Mouse (Mus musculus) MEL-GATA-1-ER (cell line): Measurements from ENCODE around the gene Gabbr2.

Experiments
- DNase-seq: peaks from one replicate; pipeline ENCODE4 v3.0.0-alpha.2; 2012; ENCODE audit warnings: low read depth; ENCODE audit errors: extremely low read depth

Gabbr2 gene

GRCm38 (mm10) chr4:46916786-46917185 is 74.9 kb downstream of the Gabbr2 start:
- DNase-seq = peak; percentile 56

- DNase-seq = no peak
Measured at GRCm38 (mm10) chr4:46915934-46916333, 75.7 kb downstream of the Gabbr2 start.

- DNase-seq = no peak
Measured at GRCm38 (mm10) chr4:46915476-46915875, 76.2 kb downstream of the Gabbr2 start.

DNA sequence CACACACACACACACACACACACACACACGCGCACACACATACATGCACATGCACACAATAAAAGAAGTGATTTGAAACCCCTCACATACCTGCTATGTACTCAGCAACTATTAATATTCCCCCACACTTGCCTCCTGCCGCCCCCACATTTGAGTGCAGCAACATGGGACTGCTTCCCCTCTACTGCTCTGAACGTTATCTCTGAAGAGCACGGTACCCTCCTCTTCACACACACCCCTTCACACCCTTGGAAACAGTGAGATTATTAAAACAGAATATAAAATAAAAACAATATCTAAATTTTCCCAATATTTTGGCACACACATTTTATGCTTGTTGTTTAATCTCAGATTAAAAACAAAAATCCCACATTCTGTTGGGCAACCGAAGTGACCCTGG is 77.1 kb downstream of the Gabbr2 start:
- no peak for DNase-seq

DNA sequence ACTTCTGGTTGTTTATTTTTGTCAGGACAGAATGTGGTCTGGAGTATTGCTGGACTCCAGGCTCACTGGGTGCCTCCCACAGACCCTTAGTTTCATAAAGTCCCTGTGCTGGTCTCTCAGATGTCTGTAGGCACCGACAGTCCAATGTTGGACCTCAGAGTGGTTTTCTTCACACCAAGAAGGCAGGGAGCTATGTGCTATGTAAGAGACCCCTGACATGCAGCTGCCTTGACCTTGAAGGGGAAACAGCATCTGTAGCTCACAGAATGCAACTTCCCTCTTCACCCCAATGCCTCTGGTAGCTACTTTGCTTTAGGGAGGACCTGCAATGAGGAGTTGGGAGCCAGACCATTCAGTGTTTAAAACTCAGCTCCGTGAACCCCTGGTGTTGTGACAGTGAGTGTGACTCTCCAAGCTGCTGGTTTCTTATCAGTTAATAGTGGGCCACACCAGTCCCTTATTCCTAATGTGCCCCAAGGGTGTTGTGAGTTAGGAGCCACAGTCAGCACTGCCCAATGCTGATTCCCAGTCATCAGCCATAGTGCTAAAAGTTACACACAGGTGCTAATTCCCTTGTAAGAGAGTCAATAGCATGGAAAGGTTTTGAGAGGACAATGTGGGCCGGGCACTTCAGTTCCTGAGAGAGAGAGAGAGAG is 85.5 kb downstream of the Gabbr2 start:
- DNase-seq = no peak

DNA sequence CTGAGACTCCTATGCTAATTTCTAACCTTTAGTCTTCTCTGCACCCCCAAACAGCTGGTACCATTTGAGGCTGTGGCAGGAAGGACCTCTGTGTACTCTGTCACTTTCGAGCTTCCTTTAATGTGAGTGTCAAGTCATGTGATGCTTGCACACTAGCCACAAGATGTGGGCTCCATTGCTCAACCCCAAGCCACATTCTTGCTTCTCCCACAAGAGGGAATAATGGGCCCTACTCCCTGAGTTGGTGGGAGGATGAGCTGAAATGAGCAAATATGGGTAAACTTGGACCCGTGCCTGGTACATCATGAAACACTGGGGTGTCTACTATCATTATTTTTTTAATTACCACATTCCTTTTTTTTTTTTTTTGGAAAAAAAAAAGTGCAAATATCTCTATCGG is 86.5 kb downstream of the Gabbr2 start:
- no peak for DNase-seq

- peak; percentile 66 for DNase-seq
Measured at GRCm38 (mm10) chr4:46904129-46904528, 87.5 kb downstream of the Gabbr2 start.

GRCm38 (mm10) chr4:46898546-46898945 is 93.1 kb downstream of the Gabbr2 start:
- DNase-seq = no peak

GRCm38 (mm10) chr4:46897634-46898399 is 93.9 kb downstream of the Gabbr2 start:
- no peak for DNase-seq

DNA sequence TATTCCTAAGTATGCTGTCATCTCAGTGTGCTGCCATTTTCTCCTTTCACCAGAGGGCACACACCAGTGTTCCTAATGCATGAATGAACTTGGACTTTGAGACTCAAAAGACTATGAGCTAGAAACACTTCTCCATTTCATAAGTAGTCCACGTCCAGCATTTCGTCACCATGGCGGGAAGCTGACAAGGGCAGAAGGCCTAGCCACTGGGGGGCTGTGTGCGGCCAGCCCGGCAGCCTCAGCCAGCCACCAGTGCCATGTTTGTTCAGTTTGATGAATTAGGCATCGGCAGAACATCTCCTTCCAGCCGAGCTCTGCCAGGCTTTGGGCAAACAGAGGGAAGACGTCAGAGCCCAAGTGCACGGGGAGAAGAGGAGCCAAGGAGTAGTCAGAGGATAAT is 97.5 kb downstream of the Gabbr2 start:
- no peak for DNase-seq

- DNase-seq = no peak
Measured at GRCm38 (mm10) chr4:46889175-46889574, 102.5 kb downstream of the Gabbr2 start.

GRCm38 (mm10) chr4:46885627-46886383 is 105.9 kb downstream of the Gabbr2 start:
- DNase-seq = no peak

- no peak for DNase-seq
Measured at GRCm38 (mm10) chr4:46884132-46884531, 107.5 kb downstream of the Gabbr2 start.

- DNase-seq = no peak
Measured at GRCm38 (mm10) chr4:46883546-46883945, 108.1 kb downstream of the Gabbr2 start.

DNA sequence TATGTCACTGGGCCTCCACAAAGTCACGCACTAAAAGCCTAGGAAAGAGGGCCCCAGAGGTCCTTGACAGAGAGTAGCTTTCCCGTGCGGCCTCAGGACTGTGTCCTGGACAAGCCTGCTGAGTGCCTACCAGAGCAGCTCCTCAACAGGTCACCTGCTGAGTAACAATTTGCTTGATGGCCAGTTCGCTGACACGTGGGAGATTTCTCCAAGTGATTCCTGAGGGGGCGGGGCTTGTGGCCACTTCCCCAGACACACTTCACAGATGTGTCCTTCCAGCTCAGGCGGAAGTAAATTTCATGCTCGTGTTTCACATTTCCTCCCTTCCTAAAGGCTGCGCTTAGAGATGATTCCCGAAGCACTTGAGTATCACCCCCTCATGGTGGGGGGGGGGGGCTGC is 108.6 kb downstream of the Gabbr2 start:
- no peak for DNase-seq

DNA sequence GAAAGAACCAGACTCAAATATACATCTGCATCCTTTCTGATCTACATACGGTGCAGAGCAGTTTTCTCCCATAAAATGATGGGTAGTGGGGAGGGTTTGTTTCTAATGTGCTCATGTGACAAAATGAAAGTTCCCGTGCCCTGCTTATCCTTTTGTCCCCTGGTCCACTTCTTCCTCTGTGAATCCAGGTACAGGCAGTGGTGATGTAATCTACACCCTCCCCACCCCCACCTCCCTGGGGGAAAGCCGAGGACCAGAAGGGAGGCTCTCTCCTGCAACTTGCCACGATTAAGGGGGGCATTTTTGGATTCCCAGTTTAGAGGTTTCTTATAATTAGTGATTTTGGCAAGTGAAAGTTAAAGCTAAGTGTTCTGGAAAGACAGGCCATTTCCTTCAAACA is 110.4 kb downstream of the Gabbr2 start:
- DNase-seq = no peak

DNA sequence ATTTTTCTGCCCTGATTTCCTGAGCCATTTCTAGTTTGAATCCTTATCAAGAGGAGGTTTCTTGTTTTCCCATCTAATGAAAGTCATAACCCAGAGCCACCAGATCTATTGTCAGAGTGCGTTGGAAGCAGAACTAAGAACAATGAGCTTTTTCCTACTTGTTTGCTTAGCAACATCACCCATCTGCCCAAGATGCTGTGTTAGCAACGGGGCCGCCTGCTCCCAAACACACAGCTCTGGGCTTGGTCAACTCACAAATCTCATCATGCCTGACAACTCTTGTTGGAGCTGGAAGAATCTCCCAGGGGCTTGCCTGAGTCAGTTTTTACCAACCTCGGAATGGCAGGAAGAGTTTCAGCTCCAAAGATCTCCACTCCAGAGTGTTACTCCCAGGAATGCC is 111.7 kb downstream of the Gabbr2 start:
- DNase-seq = no peak

GRCm38 (mm10) chr4:46872750-46873149 is 118.9 kb downstream of the Gabbr2 start:
- DNase-seq = no peak

DNA sequence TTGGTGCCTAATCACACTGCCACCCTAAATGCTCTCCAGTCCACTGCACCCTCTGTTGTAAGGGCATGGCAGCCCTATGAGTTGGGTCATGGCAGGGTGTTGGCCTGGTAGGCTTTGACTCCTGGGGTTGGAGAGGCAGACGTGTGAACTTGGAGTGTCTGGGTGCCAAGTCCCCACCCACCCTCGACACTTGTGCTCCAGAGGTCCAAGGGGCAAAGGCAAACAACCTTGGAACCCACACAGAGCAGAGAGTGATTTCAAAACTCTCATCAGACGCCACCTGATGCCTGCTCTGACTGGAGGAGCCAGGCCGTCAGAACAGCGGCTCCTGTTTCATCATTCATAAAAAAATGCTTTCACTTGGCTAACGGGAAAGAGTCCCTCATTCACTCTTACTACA is 121.5 kb downstream of the Gabbr2 start:
- no peak for DNase-seq

- DNase-seq = no peak
Measured at GRCm38 (mm10) chr4:46869380-46869779, 122.3 kb downstream of the Gabbr2 start.

DNA sequence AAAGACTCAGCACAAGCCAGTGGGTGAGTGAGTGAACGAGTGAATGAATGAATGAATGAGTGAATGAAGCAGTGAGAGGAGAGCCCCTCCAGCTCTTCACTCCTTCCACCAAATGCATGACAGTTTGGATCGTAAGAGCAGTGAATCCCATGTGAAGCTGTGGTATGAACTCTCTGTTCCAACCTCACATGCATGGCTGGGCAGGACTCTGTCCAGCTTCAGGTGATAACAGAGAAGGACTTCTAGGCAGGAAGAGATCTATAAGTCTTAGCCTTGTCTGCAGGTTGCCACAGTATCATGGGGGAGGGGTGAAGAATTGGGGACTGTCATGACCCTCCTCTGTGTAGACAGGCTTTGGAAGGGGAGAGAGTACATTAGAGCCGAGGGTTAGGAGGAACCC is 122.8 kb downstream of the Gabbr2 start:
- DNase-seq = no peak

DNA sequence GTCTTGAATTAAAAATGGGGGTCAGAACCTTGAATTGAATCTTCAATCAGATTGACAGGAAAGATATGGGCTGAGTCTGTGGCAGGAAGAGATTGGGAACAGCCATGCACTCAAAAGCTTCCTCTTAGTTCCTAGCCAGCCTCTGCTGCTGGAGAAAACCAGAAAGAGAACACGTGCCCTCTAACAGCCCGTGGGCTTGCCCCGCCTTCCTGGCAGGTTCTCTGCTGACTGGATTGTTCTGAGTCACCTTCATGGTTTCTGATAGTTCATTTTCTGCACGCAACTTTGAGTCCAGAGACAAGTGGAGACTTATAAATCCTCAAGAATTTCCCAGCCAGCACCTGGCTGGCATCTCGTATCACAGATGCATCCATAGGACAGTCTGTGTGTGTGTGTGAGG is 123.5 kb downstream of the Gabbr2 start:
- DNase-seq = no peak
